Mouse (Mus musculus): ENCODE data around the gene Slc39a5. TPM values are rescaled to one million over a fixed set of nuclear protein-coding genes. Genes with fewer than 3 reads are reported as not detected.

Gene Slc39a5
- total RNA-seq, 2 experiments from 2014 or later: not detected

Small RNAs within 50 kb of the gene (microRNA-seq; reads per million reads assigned to microRNA genes)
- gene Gm25361 (ENCODE audit: borderline number of aligned reads in 2 of 2) (0 reads per million in 2 experiments), gene Gm26308 (ENCODE audit: borderline number of aligned reads in 2 of 2) (0 reads per million in 2 experiments), gene Mir6914 (ENCODE audit: borderline number of aligned reads in 2 of 2) (0 reads per million in 2 experiments), gene Mir6915 (ENCODE audit: borderline number of aligned reads in 2 of 2) (0 to 0.67 reads per million in 2 experiments)

Other genes starting within 250 kb of the Slc39a5 start
- gene Rbms2, start 220.9 kb downstream of the Slc39a5 start, total RNA-seq (2021): 10 to 100 TPM; 89.2 to 95.3 TPM
- gene Gls2, start 206.8 kb downstream of the Slc39a5 start, total RNA-seq (2021): under 1 TPM; 0.58 to 0.92 TPM
- 10 to 100 TPM; 35.7 to 41.4 TPM for gene Spryd4, start 189.4 kb downstream of the Slc39a5 start, total RNA-seq (2021)
- not detected for gene Mip, start 175.4 kb downstream of the Slc39a5 start, total RNA-seq (2021)
- 10 to 100 TPM in 1 of 2 experiments, 1 to 10 TPM in 1; 8.9 to 12.2 TPM for gene Timeless, start 169.2 kb downstream of the Slc39a5 start, total RNA-seq (2021)
- under 1 TPM in 1 of 2 experiments, not detected in 1; 0.19 TPM for gene Apon, start 147.1 kb downstream of the Slc39a5 start, total RNA-seq (2021)
- gene Apof, start 132.6 kb downstream of the Slc39a5 start, total RNA-seq (2021): not detected
- gene Stat2, start 130.7 kb downstream of the Slc39a5 start, total RNA-seq (2021): 10 to 100 TPM in 1 of 2 experiments, 1 to 10 TPM in 1; 8.4 to 15.4 TPM
- not detected for gene Il23a, start 102.5 kb downstream of the Slc39a5 start, total RNA-seq (2021)
- 1 to 10 TPM; 7.5 to 7.6 TPM for gene Pan2, start 97.9 kb downstream of the Slc39a5 start, total RNA-seq (2021)
- 10 to 100 TPM; 65.4 to 67.3 TPM for gene Cnpy2, start 78.8 kb downstream of the Slc39a5 start, total RNA-seq (2021)
- gene Cs, start 63.5 kb downstream of the Slc39a5 start, total RNA-seq (2021): 1,000 to 10,000 TPM; 1,152 to 1,240 TPM
- 100 to 1,000 TPM; 304 to 339 TPM for gene Coq10a, start 32.2 kb downstream of the Slc39a5 start, total RNA-seq (2021)
- gene Ankrd52, start 24.1 kb downstream of the Slc39a5 start, total RNA-seq (2021): 10 to 100 TPM; 41.2 to 43.2 TPM
- 10 to 100 TPM; 44.6 to 49.6 TPM for gene Nabp2, start 10.3 kb upstream of the Slc39a5 start, total RNA-seq (2021)
- 10 to 100 TPM; 16.3 to 18.3 TPM for gene Rnf41, start 10.4 kb upstream of the Slc39a5 start, total RNA-seq (2021)
- gene Smarcc2, start 58.0 kb upstream of the Slc39a5 start, total RNA-seq (2021): 10 to 100 TPM; 79.8 to 82.7 TPM
- gene Myl6, start 92.9 kb upstream of the Slc39a5 start, total RNA-seq (2021): 100 to 1,000 TPM; 267 to 286 TPM
- 1 to 10 TPM; 2.8 to 3.2 TPM for gene Myl6b, start 97.5 kb upstream of the Slc39a5 start, total RNA-seq (2021)
- gene Esyt1, start 124.6 kb upstream of the Slc39a5 start, total RNA-seq (2021): 10 to 100 TPM; 19.3 TPM
- 1 to 10 TPM; 7.2 to 8.8 TPM for gene Zc3h10, start 146.5 kb upstream of the Slc39a5 start, total RNA-seq (2021)
- gene Rpl41, start 148.1 kb upstream of the Slc39a5 start, total RNA-seq (2021): 1,000 to 10,000 TPM; 1,509 to 1,535 TPM
- gene Pa2g4, start 164.8 kb upstream of the Slc39a5 start, total RNA-seq (2021): 10 to 100 TPM; 43.4 to 50.5 TPM
- 1 to 10 TPM; 8.9 to 9.2 TPM for gene Erbb3, start 188.4 kb upstream of the Slc39a5 start, total RNA-seq (2021)
- gene Rps26, start 225.5 kb upstream of the Slc39a5 start, total RNA-seq (2021): 100 to 1,000 TPM; 246 to 289 TPM
- under 1 TPM; 0.62 to 0.69 TPM for gene Ikzf4, start 244.8 kb upstream of the Slc39a5 start, total RNA-seq (2021)